Mouse (Mus musculus): ENCODE data around the gene Zfp882.

GRCm38 (mm10) chr8:71965166-71965565 lies 56.8 kb downstream of the Zfp882 start:
- TF ChIP-seq POLR2A (IDR thresholded peaks at IDR 0.05; ENCODE audit: low read depth, low read length) (no peak), CTCF (IDR thresholded peaks at IDR 0.05; ENCODE audit: extremely low read depth, insufficient read depth, insufficient read length, insufficient replicate concordance) (no peak)
